Mouse (Mus musculus): ENCODE data around the gene Camk1d.

- TF ChIP-seq POLR2A (IDR thresholded peaks at IDR 0.05; ENCODE audit: borderline replicate concordance, insufficient read depth, low read length) (no peak), CTCF (IDR thresholded peaks at IDR 0.05; ENCODE audit: borderline replicate concordance, insufficient read depth, low read depth, low read length) (no peak)
These were observed 44.3 kb upstream of the Camk1d start for GRCm38 (mm10) chr2:5758569-5758968.
